Mouse (Mus musculus) layer of hippocampus, adult 9-11 months (tissue): ENCODE measurements around the gene Xrn1.
A peak's percentile ranks its signal among the peaks of the same experiment; 100 is the strongest.
"Not testable (repeated sequence)": the region's sequence is repeated elsewhere in the genome, so short reads cannot be mapped to it uniquely, and the experiment has no call there.

Source experiments
- DNase-seq: peaks from one replicate; pipeline ENCODE4 v3.0.0; 2022

Gene Xrn1

DNA sequence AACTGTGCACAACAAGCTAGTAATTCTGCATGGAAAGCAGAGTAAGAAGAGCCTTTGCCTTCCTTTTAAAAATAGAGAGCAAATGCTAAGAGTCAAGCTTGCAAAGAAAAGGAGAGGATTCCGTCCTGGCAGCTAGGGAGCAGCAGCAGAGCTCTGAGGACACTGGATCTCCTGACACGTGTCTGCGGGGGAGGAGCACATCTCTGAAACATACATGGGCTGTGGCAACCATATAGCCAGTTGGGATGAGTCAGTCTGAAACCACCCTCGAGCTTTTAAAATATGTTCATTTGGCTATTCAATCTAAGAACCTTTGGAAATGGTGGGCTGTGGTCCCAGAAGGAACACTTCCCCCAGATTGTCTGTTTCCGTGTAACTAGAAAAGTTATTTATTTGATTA is 100.3 kb downstream of the Xrn1 start:
- DNase-seq = peak; percentile 79

GRCm38 (mm10) chr9:96056417-96057223 is 102.1 kb downstream of the Xrn1 start:
- DNase-seq = no peak

DNA sequence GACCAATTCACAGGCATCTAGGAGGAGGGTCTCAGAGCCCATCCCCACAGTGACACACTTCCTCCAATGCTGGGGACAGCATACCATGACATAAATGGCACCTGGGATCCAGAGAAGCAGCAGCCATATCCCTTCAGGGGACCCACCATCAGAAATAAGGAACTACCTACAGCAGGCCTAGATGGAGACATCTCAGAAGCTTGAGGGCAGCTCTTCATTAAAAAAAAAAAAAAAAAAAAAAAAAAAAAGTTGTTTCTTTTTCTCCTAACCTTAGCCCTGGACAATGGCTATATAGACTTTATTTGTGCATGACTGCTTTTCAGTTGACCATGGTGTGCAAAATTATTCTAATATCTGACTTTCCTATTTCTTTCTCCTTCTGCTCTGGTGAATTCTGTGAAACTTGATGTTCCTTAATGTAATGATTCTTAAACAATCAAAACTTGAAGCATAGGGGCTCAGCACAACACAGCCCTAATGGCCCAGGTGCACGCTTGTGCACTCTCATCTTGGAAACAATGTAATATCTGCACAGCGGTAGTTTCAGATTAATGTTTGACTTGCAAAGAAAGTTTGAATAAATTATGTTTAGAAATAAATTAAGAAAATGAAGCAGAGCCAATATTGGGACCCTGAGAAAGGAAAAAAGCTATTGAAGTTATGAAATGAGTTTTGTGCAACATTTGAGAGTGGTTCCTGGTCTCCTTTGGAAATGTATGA is 108.7 kb downstream of the Xrn1 start:
- DNase-seq = no peak

DNA sequence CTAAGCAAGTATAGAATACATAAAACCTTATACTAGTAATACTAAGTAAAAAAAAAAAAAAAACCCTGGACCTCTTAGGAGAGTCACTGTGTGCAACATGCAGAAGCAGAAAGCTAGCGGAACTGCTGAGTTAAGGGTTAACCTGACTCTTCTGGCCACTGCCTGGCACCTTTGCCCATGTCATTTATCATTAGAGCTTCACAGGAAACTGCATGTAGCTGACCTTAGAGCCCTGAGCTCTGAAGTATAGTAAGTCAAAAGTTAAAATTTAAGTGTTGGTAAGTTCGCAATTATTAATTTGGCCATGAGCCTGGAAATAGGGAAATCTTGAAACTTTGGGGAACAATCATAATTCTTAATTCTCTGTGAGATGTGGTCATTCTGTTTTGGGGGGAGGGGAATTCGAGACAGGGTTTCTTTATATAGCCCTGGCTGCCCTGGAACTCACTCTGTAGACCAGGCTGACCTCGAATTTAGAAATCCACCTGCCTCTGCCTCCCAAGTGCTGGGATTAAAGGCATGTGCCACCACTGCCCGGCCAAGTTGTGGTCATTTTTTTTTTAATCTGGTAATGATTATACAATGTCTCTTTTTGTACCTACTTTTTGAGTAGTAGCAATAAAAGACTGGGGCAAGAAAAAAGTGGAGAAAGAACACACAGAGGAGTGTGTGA is 109.4 kb downstream of the Xrn1 start:
- DNase-seq = no peak

DNA sequence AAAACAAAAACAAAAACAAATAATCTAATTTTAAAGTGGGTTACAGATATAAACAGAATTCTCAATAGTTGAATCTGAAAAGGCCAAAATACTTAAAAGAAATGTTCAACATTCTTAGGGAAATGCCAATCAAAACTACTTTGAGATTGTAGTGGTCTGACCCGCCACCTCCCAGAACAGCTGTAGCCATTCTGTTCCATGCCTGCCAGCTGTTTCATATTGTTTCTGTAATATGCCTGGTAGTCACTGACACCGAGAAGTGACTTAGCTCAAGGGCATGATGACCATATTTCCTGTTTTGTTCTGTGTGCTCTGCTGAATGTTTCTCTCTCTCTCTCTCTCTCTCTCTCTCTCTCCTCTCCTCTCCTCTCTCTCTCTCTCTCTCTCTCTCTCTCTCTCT is 112.9 kb downstream of the Xrn1 start:
- DNase-seq = no peak

DNA sequence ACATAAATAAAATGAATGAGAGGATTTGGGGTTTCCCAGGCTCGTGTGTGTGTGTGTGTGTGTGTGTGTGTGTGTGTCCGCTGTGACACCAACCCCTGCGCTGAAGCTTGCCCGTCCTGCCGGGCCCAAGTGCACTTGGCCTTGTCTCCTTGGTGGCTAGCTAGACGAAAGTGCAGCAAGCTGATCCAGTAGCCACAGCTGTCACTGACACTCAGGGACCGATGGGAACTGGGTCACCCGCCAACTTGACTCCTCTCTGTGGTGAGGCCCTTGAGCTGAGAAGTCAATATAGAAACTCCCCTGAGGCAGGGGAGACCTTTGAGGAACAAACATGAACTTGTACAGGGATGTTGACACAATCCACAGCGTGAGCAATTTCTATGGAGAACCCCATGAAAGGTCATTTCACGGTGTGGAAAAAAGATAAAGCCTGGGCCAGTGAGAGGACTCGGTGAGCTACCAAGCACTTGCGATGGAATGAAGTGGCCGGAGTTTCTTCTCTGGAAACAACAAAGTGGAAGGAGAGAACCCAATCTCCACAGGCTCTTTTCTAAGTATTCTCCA is 124.3 kb downstream of the Xrn1 start:
- no peak for DNase-seq

DNA sequence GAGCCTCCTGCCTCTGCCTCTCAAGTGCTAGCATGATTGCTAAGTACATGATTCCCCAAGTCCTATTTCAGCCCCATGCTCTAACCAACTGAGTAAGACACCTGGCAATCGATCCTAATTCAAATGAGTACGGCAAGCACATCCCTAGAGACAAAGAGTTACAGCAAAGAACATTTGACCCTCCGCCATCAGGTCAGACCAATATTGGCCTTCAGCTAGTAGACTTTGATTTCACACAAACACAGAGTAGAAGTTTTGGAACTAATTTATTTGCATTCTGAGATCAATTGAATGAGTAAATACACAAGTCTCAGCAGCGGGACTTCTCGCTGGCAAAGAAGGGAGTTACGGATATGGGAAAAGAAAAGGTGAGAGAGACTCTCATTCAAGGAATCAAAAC is 130.7 kb downstream of the Xrn1 start:
- no peak for DNase-seq

- DNase-seq = no peak
Observed at GRCm38 (mm10) chr9:96087671-96088070, 133.1 kb downstream of the Xrn1 start.

- DNase-seq = not testable (repeated sequence)
Observed at GRCm38 (mm10) chr9:96088456-96088855, 133.9 kb downstream of the Xrn1 start.

GRCm38 (mm10) chr9:96092637-96093036 is 138.1 kb downstream of the Xrn1 start:
- DNase-seq = not testable (repeated sequence)

DNA sequence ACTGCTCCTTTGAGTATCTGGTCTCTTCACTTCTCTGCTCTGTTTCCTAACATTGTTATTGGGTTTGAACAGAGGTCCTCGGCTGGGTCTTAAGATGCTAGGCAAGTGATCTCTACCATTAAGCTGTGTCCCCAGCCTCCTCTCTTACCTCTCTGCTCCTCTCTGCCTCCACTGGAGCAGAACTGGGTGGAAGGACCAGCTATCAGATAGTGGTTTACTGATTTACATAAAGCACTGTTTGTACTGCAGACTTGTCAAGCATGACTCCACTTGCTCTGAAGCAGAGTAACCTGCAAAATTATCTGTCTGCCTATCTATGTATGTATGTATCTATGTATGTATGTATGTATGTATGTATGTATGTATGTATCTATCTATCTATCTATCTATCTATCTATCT is 138.7 kb downstream of the Xrn1 start:
- DNase-seq = no peak

DNA sequence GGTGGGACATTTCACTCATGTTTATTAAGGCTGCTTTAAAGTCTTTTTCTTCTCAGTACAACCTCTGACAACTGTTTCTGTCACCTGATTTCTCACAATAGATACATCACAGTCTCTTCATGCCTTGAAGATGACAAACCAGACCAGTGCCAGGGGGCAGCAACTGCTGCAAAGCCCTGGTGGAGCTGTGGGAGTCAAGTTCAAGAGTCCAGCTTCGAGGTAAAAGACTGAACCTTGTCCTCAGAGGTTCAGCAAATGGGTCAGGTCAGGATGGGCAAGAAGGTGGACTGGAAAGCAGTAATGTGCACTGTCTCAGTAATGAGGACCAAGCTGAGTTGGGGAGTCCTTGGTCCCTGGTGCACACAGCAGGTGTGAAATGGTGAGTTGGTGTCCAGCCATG is 139.8 kb downstream of the Xrn1 start:
- no peak for DNase-seq

DNA sequence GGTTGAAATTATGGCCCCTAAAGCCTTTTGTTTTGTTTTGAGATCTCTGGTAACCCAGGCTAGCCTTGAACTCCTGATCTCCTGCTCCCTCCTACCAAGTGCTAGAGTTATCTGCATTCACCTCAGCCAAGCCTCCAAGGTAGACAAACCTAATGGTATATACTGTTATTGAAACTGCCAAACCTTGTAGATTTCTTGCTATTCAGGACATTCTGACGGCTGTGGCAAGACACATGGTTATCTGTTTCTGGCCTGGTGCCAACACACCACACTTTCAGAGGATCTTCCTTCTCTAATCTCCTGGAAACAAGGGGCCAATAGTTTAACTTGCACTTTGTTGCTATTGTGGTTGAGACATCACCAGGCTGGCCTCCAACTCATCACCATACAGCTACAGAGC is 140.6 kb downstream of the Xrn1 start:
- DNase-seq = no peak

DNA sequence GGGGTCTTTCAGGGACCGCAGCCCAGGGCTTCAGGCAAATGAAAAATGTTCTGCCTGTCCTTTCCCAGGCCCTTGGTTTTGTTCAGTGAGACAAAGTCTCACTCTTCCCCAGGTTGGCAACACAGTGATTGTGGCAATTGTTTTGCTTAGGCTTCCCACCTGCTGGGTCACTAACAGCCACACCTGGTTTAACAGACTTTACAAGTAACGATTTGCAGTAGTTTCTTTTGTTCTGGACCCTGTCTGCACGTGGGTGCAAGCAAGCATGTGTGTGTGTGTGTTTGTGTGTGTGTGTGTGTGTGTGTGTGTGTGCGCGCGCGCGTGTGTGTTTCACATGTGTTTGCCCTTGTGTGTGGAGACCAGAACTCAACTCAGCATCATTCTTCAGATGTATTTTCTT is 148.3 kb downstream of the Xrn1 start:
- DNase-seq = no peak
